Mouse (Mus musculus) left cerebral cortex, adult 11 months (tissue): ENCODE data around the gene Gnb2.
A peak's percentile ranks its signal among the peaks of the same experiment; 100 is the strongest.

ENCODE experiments used
- DNase-seq: peaks from one replicate; pipeline ENCODE4 v3.0.0; 2022; ENCODE audit warnings: low spot score

The Gnb2 gene

GRCm38 (mm10) chr5:137539291-137539801, 6.0 kb upstream of the Gnb2 start:
- DNase-seq, result no peak

- DNase-seq, result no peak
Measured at GRCm38 (mm10) chr5:137537461-137537860, 4.2 kb upstream of the Gnb2 start.

- DNase-seq, result no peak
Measured at GRCm38 (mm10) chr5:137535318-137535717, 2.0 kb upstream of the Gnb2 start.

- DNase-seq, result no peak
Measured at GRCm38 (mm10) chr5:137534762-137535161, 1.5 kb upstream of the Gnb2 start.

- peak; percentile 71 for DNase-seq
Measured at GRCm38 (mm10) chr5:137532808-137533116, 548 bp downstream of the Gnb2 start.

GRCm38 (mm10) chr5:137532131-137532807, 1.0 kb downstream of the Gnb2 start:
- DNase-seq, result no peak

- DNase-seq, result no peak
Measured at GRCm38 (mm10) chr5:137531414-137532130, 1.7 kb downstream of the Gnb2 start.

GRCm38 (mm10) chr5:137530588-137531413, 2.5 kb downstream of the Gnb2 start:
- peak; percentile 80 for DNase-seq

- no peak for DNase-seq
Measured at GRCm38 (mm10) chr5:137530075-137530474, 3.2 kb downstream of the Gnb2 start.

- DNase-seq, result no peak
Measured at GRCm38 (mm10) chr5:137529221-137529995, 3.9 kb downstream of the Gnb2 start.

GRCm38 (mm10) chr5:137528247-137528968, 4.9 kb downstream of the Gnb2 start:
- DNase-seq, result no peak

GRCm38 (mm10) chr5:137527413-137527812, 5.9 kb downstream of the Gnb2 start:
- DNase-seq, result no peak

GRCm38 (mm10) chr5:137526192-137526936, 6.9 kb downstream of the Gnb2 start:
- DNase-seq, result no peak

- no peak for DNase-seq
Measured at GRCm38 (mm10) chr5:137525511-137525910, 7.8 kb downstream of the Gnb2 start.

GRCm38 (mm10) chr5:137524671-137525070, 8.6 kb downstream of the Gnb2 start:
- no peak for DNase-seq

GRCm38 (mm10) chr5:137524251-137524515, 9.1 kb downstream of the Gnb2 start:
- no peak for DNase-seq

GRCm38 (mm10) chr5:137523396-137524250, 9.7 kb downstream of the Gnb2 start:
- no peak for DNase-seq

GRCm38 (mm10) chr5:137522711-137523110, 10.6 kb downstream of the Gnb2 start:
- no peak for DNase-seq

GRCm38 (mm10) chr5:137521861-137522260, 11.4 kb downstream of the Gnb2 start:
- no peak for DNase-seq
